Mouse (Mus musculus) midbrain, embryonic 10.5 days (tissue): ENCODE measurements around the gene Klc2. TPM values are rescaled to one million over a fixed set of nuclear protein-coding genes. Genes with fewer than 3 reads are reported as not detected.

ENCODE experiments used
- DNase-seq: peaks from one replicate; pipeline ENCODE4 v3.0.0-alpha.2; 2017; ENCODE audit warnings: low spot score
- H3K27ac ChIP-seq: fragments of 300-500 bp; sonication (generic); replicated peaks from 2 replicates; pipeline ENCODE4 v1.5.1; 2016; ENCODE audit warnings: mild to moderate bottlenecking
- H3K27me3 ChIP-seq: fragments of 300-500 bp; sonication (generic); 2 replicates; pipeline ENCODE4 v1.6.1; 2016; ENCODE audit warnings: low read depth, mild to moderate bottlenecking; ENCODE audit not compliant: poor library complexity, severe bottlenecking
- H3K36me3 ChIP-seq: fragments of 300-500 bp; sonication (generic); 2 replicates; pipeline ENCODE4 v1.6.1; 2016; ENCODE audit warnings: mild to moderate bottlenecking, moderate library complexity
- H3K4me1 ChIP-seq: fragments of 300-500 bp; sonication (generic); 2 replicates; pipeline ENCODE4 v1.6.1; 2016
- H3K4me3 ChIP-seq: fragments of 300-500 bp; sonication (generic); 2 replicates; pipeline ENCODE4 v1.5.1; 2016; ENCODE audit warnings: mild to moderate bottlenecking, moderate library complexity
- H3K9me3 ChIP-seq: fragments of 300-500 bp; sonication (generic); replicated peaks from 2 replicates; pipeline ENCODE4 v1.6.1; 2016; ENCODE audit warnings: mild to moderate bottlenecking
- WGBS: fragments of 180-500 bp; shearing (Covaris S2); methylation state at CpG from one replicate; pipeline ENCODE4 v1.1.7; 2016; 5-methylcytosine and 5-hydroxymethylcytosine counted together
- polyA plus RNA-seq: library from polyadenylated mRNA; unstranded; fragments of >200 nt; fragmentation: Nextera tagmentation; extraction: Ambion mirVana; gene quantifications from 2 replicates; pipeline ENCODE4 v1.2.1, GENCODE M21; 2016

The Klc2 gene
- polyA plus RNA-seq, 1 experiment from 2014 or later, result 31.1 TPM

GRCm38 (mm10) chr19:5082596-5082995, 35.8 kb downstream of the Klc2 start:
- H3K27me3 ChIP-seq, result peaks cover 70% of the 10 kb centered on the region
- H3K27ac ChIP-seq, result no peak overlapping the region
- H3K4me3 ChIP-seq, result no peak overlapping the region
- peaks cover 17% of the 10 kb centered on the region for H3K4me1 ChIP-seq
- WGBS, result 70% methylated on average over 24 of the region's 24 CpGs
- no peak for DNase-seq
- no peaks in the 10 kb centered on the region for H3K36me3 ChIP-seq
- H3K9me3 ChIP-seq, result no peaks in the 10 kb centered on the region

- no peaks in the 10 kb centered on the region for H3K9me3 ChIP-seq
- no peak for DNase-seq
- peaks cover 70% of the 10 kb centered on the region for H3K27me3 ChIP-seq
- peaks cover 12% of the 10 kb centered on the region for H3K4me1 ChIP-seq
- 60% methylated on average over 18 of the region's 18 CpGs for WGBS
- no peaks in the 10 kb centered on the region for H3K36me3 ChIP-seq
- no peak overlapping the region for H3K27ac ChIP-seq
- H3K4me3 ChIP-seq, result no peak overlapping the region
Measured at GRCm38 (mm10) chr19:5082005-5082404, 36.4 kb downstream of the Klc2 start.

GRCm38 (mm10) chr19:5079279-5079678, 39.1 kb downstream of the Klc2 start:
- WGBS, result 85% methylated on average over 1 of the region's 1 CpGs
- Histone ChIP-seq H3K4me3 (no peak overlapping the region), H3K27ac (no peak overlapping the region), H3K27me3 (peaks cover 56% of the 10 kb centered on the region), H3K9me3 (no peaks in the 10 kb centered on the region), H3K4me1 (no peaks in the 10 kb centered on the region), H3K36me3 (no peaks in the 10 kb centered on the region)
- no peak for DNase-seq

- no peak overlapping the region for H3K27ac ChIP-seq
- peaks cover 40% of the 10 kb centered on the region for H3K4me1 ChIP-seq
- H3K4me3 ChIP-seq, result no peak overlapping the region
- peaks cover 46% of the 10 kb centered on the region for H3K27me3 ChIP-seq
- DNase-seq, result no peak
- WGBS, result 46% methylated on average over 5 of the region's 5 CpGs
- no peaks in the 10 kb centered on the region for H3K9me3 ChIP-seq
- H3K36me3 ChIP-seq, result no peaks in the 10 kb centered on the region
Measured at GRCm38 (mm10) chr19:5073518-5073917, 44.8 kb downstream of the Klc2 start.

GRCm38 (mm10) chr19:5073028-5073427, 45.3 kb downstream of the Klc2 start:
- H3K27ac ChIP-seq, result no peak overlapping the region
- H3K27me3 ChIP-seq, result peaks cover 51% of the 10 kb centered on the region
- no peaks in the 10 kb centered on the region for H3K36me3 ChIP-seq
- WGBS, result 2% methylated on average over 15 of the region's 15 CpGs
- peaks cover 45% of the 10 kb centered on the region for H3K4me1 ChIP-seq
- no peaks in the 10 kb centered on the region for H3K9me3 ChIP-seq
- peak; percentile 75 for DNase-seq
- peak overlapping the region; percentile 60 for H3K4me3 ChIP-seq

- H3K27ac ChIP-seq, result peak overlapping the region; percentile 88
- 5% methylated on average over 20 of the region's 20 CpGs for WGBS
- H3K27me3 ChIP-seq, result peaks cover 56% of the 10 kb centered on the region
- no peaks in the 10 kb centered on the region for H3K9me3 ChIP-seq
- peaks cover 50% of the 10 kb centered on the region for H3K4me1 ChIP-seq
- H3K4me3 ChIP-seq, result peak overlapping the region; percentile 60
- no peaks in the 10 kb centered on the region for H3K36me3 ChIP-seq
- peak; percentile 38 for DNase-seq
Measured at GRCm38 (mm10) chr19:5072389-5073019, 45.9 kb downstream of the Klc2 start.

- peak; percentile 86 for DNase-seq
- under 1% methylated on average over 40 of the region's 40 CpGs for WGBS
- Histone ChIP-seq H3K27me3 (peaks cover 64% of the 10 kb centered on the region), H3K4me3 (peak overlapping the region; percentile 60), H3K36me3 (no peaks in the 10 kb centered on the region), H3K27ac (peak overlapping the region; percentile 88), H3K4me1 (peaks cover 58% of the 10 kb centered on the region), H3K9me3 (no peaks in the 10 kb centered on the region)
Measured at GRCm38 (mm10) chr19:5071545-5072369, 46.6 kb downstream of the Klc2 start.

GRCm38 (mm10) chr19:5071077-5071476, 47.3 kb downstream of the Klc2 start:
- H3K27ac ChIP-seq, result peak overlapping the region; percentile 88
- no peaks in the 10 kb centered on the region for H3K9me3 ChIP-seq
- WGBS, result 9% methylated on average over 11 of the region's 11 CpGs
- H3K36me3 ChIP-seq, result no peaks in the 10 kb centered on the region
- H3K27me3 ChIP-seq, result peaks cover 70% of the 10 kb centered on the region
- DNase-seq, result no peak
- peak overlapping the region; percentile 60 for H3K4me3 ChIP-seq
- peaks cover 58% of the 10 kb centered on the region for H3K4me1 ChIP-seq

GRCm38 (mm10) chr19:5069978-5070377, 48.4 kb downstream of the Klc2 start:
- 85% methylated on average over 7 of the region's 7 CpGs for WGBS
- Histone ChIP-seq H3K27me3 (peaks cover 77% of the 10 kb centered on the region), H3K9me3 (no peaks in the 10 kb centered on the region), H3K36me3 (no peaks in the 10 kb centered on the region), H3K27ac (no peak overlapping the region; the same call in 1 of the 2 replicates), H3K4me1 (peaks cover 58% of the 10 kb centered on the region), H3K4me3 (peak overlapping the region; percentile 52; the same call in 1 of the 2 replicates)
- no peak for DNase-seq

- 81% methylated on average over 5 of the region's 5 CpGs for WGBS
- peak overlapping the region; percentile 52; the same call in 1 of the 2 replicates for H3K4me3 ChIP-seq
- H3K4me1 ChIP-seq, result peaks cover 58% of the 10 kb centered on the region
- no peak overlapping the region for H3K27ac ChIP-seq
- H3K9me3 ChIP-seq, result no peaks in the 10 kb centered on the region
- no peak for DNase-seq
- peaks cover 73% of the 10 kb centered on the region for H3K27me3 ChIP-seq
- H3K36me3 ChIP-seq, result no peaks in the 10 kb centered on the region
Measured at GRCm38 (mm10) chr19:5069486-5069885, 48.9 kb downstream of the Klc2 start.

- H3K4me1 ChIP-seq, result peaks cover 58% of the 10 kb centered on the region
Measured at GRCm38 (mm10) chr19:5068570-5069234, 49.7 kb downstream of the Klc2 start.

GRCm38 (mm10) chr19:5067867-5068569, 50.3 kb downstream of the Klc2 start, which contains the start of gene Cd248:
Gene Cd248, plus strand, starts transcription at chr19:5068078.
- Histone ChIP-seq H3K27ac (peak within 1 kb of the TSS; percentile 74), H3K9me3 (no peaks in the 10 kb centered on the region), H3K4me3 (peak within 1 kb of the TSS; percentile 52), H3K27me3 (peaks cover 65% of the 10 kb centered on the region), H3K4me1 (peaks cover 57% of the 10 kb centered on the region), H3K36me3 (no peaks in the 10 kb centered on the region)
- 1% methylated on average over 56 of the region's 56 CpGs for WGBS
- peak; percentile 66 for DNase-seq

More at GRCm38 (mm10) chr19:5068570-5069234, 49.7 kb downstream of the Klc2 start:
- Histone ChIP-seq H3K27ac (peak overlapping the region; percentile 74), H3K27me3 (peaks cover 65% of the 10 kb centered on the region), H3K36me3 (no peaks in the 10 kb centered on the region), H3K4me3 (peak overlapping the region; percentile 52), H3K9me3 (no peaks in the 10 kb centered on the region)
- DNase-seq, result no peak
- 38% methylated on average over 21 of the region's 21 CpGs for WGBS
